Mouse (Mus musculus) cerebellum, adult 11-12 months (tissue): Measurements from ENCODE around the gene Tbx4.

Experiments
- DNase-seq: peaks from one replicate; pipeline ENCODE4 v3.0.0; 2022

Tbx4 gene

DNA sequence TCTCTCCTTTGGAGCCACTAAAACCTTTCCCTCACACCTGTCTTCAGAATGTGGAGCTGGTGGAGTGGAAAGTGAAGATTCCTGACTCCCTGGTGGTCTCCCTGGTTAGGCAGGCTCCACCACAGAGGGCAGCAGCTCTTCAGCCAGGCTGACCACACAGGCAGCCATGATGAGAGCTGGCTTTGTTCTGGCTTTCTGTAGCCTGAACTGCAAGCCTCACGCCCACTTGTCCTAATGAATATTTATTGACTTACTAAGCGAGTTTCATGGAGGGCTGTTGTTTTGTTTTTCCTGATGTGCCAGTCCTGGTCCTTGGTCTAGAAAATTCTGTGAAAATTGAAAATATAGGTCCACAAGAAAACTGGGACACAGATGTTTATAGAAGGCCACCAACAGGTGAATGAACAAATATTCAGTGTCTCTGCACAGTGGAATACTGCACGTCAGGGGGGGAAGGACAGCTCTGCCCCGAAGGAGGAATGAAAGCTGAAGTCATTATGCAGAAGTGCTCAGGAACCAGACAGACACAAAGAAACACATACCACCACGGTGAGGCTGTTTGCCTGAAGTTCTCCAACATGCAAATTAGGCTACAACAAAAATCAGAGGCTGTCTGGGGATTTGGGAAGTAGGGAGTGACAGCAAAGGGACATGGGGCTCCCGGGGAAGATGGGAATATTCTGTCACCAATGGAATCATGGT lies 28.1 kb upstream of the Tbx4 start:
- DNase-seq, result no peak

DNA sequence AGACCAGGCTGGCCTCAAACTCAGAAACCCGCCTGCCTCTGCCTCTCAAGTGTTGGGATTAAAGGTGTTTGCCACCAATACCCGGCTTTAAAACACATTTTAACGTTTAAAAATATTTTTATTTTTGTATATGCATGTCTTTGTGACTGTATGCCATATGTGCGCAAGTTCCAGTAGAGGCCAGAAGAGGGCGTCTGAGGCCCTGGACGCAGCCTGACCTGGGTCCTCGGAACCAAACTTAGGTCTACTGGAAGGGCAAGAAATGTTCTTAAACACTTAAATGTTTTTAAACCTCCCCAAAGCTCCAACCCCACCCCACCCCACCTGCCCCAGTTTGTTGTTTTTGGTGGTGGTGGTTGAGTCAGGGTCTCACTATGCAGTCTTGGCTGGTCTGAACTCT lies 21.9 kb upstream of the Tbx4 start:
- DNase-seq, result no peak

DNA sequence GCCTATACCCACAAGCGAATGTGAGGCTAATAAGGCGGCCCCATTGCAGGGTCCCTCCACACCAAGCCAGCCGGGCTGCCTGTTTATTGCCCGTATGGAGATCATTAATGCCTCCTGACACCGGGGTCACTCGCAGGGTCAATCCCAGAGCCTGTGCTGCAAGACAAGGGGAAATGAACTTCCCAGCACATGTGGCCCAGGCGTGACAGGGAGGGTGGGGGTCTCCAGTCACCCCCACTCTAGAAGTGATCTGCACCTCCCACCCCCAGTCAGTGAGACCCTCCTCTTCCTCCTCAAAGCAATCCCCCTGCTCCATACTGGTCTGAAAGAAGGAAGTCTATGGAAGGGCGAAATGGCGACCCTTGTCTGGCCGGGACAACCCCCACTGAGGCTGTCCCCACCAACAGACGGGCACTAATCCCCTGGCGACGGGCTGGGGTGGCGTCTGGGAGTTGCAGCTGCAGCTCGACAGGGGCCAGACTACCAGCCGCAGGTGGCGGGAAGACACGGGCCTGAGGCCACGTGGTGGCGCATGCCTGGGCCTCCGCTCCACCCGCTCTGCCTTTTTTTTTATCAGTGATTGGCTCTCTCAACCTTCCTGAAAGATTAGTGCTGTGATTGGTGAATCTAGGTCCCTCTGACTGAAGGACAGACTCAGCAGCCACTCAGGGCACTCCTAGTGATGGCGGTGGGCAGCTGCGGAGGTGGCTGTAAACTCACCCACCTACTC lies 10.0 kb upstream of the Tbx4 start:
- DNase-seq, result no peak

DNA sequence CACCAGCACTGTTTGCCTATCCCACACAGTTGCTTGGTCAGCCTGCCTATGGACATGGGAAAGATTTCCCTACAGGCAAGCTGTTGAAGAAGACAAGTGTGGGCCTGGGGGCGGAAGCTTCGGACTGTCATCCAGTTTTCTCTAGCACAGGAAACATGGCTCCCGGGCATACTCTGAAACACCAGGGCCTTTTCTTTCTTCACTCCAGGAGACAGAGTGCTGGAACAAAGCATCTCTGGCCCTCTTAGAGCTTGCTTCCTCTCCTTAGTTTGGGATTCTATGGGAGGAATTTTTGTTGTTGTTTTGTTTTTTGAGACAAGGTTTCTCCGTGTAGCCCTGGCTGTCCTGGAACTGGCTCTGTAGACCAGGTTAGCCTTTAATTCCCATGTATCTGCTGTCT lies 1.7 kb upstream of the Tbx4 start:
- no peak for DNase-seq

DNA sequence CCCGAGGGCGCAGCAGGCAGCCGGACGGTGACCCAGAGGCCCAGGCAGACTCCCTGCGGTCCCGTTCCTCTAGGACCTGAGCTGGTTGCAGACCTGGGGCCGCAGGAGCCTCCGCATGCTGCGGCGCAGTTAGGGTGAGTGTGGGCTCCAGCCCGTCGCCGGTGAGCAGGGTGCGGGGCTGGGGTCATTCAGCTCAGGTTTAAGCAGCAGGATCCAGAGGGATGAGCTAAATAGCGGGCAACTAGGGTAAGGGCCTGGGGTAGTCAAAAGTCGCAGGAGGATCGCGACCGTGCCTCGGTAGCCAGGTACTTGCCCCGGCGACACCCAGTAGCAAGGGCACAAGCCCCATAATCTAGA lies 185 bp downstream of the Tbx4 start:
- no peak for DNase-seq

DNA sequence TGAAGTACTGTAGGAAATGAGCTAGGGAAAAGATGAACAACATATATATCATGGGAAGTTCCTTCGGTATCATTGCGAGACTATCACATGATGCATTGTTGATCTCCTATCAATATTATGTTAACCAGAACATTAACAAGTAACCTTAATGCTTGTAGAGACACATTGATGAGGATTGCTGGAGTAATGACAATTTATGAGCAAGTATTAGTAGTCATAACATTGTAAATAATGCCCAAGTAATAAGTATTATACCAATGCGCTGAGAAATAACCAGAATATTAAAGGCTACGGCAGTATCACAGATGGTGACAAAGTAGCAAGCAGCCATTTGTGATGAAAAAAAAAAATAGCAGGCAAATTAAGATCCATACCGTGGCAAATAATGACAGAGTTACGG lies 1.1 kb downstream of the Tbx4 start:
- no peak for DNase-seq

DNA sequence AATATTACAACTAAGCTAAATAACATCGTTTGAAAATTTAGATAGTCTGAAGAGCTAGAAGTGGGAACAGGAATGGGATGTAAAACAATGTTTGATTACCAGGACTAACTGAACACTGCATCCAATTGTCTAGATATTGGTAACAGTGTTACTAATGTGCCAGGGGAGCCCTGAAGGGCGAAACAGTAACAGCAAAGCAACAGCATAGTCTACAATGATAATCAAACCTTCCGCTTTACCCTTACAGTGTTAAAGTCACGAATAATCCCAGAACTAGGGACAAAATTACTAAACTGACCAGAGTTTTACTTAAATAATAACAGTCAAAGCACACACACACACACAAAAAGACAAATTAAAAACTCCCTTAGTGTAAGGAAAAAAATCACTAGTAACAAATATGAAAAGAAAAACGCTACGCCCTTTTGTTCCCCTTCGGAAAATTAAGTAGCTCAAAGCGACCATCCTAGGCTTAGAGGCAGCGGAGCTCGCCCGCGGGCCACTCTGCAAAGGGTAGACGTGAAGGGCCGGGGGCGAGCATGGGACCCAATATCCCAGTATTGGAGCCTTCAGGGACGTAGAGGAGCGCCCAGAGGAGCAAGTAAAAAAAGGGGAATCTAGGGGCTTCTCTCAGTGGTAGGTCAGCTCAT lies 1.7 kb downstream of the Tbx4 start:
- no peak for DNase-seq

DNA sequence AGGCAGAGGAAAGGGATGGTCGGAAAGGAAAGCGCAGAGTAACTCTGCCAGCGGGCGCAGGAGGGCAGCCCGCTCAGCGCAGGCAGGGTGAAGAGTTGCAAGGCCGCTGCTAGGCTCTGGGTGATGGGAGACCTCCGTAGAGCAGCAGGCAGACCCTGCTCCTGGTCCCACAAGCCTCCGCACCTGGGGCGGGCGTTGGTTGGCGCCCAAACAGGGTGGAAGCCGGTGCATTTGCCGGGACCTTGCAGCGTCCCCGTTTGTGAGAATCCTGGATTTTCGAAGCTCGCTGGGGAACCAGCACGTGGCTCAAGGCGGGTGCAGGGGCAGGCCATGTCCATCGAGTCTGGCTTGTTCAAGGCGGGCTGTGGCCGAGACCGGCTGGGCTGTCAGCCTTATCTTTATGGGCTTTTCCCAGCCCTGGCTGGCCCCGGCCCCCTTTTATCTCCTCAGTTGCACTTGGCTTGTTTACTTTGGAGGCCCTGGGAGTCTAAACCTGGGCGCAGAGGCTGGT lies 2.3 kb downstream of the Tbx4 start:
- no peak for DNase-seq

DNA sequence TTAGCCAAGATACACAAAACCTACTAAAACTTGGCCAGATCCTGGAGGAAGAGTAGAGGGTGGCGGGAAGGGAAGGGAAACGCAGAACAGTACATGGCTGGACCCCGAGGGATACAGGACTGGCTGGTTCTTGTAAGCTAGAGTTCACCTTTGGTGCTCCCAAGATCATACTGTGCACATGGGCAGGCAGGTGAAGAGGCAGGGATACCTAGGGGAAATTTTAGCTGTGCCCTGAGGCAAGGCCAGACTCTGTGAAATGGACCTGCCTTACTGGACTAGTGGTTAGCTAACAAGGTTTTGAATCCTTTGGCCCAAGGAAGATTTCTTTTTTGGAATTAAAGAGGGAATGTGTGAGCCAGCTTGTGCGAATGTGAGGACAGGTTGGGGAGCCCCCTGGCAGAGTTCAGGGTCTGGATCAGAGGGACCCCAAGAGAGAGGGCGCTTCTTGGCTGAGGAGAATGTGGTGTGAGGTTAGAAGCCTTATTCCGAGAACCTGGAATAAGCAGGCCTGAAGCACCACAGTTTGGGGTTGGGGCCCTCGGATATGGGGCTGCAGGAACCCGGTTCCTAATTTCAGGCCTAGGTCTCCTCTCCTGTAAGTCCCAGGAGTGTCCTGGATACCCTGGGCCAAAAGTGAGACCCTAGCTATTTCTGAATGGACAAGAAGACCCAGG lies 3.0 kb downstream of the Tbx4 start:
- DNase-seq, result no peak

DNA sequence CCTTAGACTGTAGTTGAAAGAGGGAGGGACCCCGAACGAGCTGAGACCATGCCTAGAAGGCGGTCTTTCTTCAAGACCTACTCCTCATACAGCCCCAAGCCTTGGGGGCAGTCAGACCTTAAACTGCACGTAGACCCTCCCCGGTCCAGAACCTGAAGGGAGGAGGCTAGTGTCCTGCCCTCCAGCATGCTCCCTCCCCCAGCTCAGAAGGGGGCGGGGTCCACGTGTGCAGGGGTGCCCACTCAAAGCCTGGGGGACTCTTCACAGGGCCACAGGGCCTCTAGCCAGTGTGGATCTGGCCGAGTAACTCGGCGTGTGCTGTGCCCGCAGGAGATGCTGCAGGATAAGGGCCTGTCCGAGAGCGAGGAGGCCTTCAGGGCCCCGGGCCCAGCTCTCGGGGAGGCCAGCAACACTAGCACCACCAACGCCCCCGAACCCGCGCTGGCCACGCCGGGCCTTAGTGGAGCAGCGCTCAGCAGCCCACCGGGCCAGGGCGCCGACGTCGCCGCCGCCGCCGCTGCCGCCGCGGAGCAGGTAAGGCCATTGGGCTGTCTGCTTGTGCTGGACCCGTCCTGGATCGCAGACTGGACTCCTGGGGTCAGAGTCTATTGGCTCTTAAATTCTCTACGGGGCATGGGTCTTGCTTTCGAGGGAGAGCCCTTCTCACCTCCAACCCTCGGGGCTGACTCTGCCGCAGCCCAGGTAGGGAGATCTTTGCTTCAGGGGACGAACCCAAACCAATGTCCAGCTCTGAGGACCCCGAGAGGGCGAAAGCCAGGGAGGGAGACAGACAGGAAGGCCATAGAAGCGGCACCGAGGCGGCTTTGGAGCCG lies 3.7 kb downstream of the Tbx4 start:
- DNase-seq, result no peak

DNA sequence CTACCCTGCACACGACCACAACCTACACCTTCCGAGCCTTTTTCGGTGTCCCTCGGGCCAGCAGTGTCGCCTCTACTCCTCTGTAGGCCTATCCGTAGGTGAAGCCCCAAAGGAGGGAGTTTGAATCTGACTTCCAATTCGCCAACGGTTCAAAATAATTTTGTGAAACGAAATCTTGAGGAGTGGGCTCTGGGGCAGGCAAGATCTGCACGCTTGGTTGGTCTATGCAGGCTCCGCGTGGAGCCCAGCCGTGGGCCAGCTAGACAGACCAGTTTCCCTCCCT lies 4.3 kb downstream of the Tbx4 start:
- no peak for DNase-seq

DNA sequence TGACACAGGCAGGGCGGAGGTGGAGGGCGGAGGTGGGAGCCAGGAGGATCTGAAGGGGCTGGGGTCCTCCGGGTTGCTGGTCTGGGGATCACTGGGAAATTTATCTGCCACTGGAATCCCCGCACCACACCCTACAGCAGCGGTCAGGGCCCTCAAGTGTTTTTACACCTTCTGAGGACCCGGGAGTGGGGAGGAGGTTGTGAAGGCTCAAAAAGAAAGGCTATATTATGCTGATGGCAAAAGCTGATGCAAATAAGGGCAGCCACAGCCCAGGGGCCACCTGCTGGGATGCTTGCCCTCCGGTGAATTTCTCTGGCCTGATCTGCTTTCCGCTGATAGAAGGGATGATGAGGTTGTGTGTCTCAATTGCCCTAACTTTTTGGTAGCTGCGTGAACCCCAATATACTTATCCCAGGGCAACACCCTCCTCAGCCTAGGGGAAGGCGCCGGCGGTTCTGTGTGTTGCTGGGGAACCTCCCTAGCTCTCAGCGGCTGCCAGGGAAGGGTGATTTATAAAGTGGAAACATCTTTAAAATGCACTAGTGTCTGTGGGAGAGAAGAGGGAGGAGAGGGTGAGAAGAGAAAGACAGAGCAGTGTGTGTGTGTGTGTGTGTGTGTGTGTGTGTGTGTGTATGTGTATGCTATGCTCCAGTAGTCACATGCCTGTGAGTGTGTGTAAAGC lies 4.9 kb downstream of the Tbx4 start:
- no peak for DNase-seq

DNA sequence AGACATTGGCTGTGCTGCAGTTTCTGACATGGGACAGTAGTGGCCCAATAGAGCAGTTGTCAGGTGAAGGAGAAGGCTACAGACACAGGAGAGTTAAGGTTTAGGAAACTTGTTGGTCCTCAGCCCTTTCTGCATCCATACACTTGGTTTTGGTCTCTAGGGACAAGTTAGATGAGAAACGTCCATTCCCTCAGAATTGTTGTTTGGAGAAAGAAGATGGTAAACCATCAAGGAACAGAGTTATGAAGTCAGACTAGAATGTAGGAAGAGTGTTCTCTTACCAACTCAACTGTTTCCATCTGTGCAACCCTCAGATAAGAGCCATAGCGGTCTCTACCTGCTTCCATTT lies 5.4 kb downstream of the Tbx4 start:
- no peak for DNase-seq

DNA sequence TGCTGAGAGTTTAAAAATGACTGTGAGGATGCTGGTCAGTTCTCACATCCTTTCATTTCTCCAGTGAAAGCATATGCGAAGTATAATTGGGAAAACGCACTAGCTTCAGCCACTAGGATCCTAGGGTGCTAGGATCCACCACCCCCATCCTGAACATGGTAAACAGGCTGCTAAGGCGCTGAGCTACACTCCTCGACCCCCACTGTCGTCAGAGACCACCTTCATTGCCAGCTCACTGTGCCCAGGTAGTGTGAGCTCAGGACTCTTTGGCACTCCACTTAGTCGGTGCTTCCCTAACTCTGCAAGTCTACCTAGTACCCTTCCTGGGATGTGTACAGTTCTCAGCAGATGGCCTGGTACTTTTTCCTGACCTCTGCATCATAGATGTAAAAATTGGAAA lies 6.5 kb downstream of the Tbx4 start:
- no peak for DNase-seq

DNA sequence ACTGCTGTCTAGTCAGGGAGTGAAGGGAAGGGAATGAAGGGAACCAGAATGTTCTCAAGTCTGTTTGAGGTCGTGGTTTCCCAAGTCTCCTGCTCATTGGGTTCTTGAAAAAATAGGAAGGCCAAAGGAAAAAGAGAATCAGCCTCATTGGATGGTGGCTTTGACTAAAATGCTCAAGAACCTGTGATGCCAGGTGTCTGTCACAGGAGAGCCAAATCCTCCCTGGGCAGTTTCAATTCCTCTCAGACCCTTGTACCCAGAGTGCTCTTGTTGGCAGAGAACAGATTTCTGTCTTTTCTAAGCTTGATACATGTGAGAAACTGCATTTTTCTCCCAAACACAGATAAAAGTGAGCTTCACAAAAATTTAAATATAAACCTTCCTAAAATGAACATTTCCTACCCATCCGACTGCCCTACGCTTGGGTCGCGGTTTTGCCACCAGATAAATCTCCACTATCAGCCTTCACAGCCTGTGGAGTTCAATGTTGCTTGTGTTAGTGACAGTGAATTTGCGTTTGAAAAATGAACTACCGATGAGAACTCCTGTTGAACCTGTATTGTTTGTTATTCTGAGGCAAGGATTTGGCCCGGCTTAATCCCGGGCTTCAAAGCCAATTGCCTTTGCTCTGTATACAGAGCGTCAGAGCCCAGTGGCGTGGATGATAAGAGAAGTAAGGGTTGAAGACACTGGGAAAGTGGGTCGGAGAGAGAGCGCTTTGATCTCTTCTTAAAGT lies 7.3 kb downstream of the Tbx4 start:
- DNase-seq, result no peak

DNA sequence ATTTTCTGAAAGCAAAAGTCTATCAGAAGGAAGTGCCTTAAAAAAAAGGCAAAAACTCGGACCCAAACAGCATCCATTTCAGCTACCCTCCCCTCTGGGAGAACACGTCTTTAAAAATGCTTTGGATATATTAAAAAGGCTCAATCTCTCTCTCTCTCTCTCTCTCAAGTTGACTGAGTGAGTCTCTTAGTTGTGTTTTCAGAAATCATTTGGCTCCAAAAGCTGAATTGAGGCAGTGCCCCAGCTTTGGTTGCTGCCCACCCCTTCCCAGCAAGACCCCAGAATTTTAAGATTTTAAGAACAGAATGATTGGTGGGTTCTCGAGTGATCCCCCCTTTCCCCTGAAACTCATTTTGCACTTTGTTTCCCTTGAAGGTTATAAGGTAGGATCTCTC lies 7.9 kb downstream of the Tbx4 start:
- no peak for DNase-seq

DNA sequence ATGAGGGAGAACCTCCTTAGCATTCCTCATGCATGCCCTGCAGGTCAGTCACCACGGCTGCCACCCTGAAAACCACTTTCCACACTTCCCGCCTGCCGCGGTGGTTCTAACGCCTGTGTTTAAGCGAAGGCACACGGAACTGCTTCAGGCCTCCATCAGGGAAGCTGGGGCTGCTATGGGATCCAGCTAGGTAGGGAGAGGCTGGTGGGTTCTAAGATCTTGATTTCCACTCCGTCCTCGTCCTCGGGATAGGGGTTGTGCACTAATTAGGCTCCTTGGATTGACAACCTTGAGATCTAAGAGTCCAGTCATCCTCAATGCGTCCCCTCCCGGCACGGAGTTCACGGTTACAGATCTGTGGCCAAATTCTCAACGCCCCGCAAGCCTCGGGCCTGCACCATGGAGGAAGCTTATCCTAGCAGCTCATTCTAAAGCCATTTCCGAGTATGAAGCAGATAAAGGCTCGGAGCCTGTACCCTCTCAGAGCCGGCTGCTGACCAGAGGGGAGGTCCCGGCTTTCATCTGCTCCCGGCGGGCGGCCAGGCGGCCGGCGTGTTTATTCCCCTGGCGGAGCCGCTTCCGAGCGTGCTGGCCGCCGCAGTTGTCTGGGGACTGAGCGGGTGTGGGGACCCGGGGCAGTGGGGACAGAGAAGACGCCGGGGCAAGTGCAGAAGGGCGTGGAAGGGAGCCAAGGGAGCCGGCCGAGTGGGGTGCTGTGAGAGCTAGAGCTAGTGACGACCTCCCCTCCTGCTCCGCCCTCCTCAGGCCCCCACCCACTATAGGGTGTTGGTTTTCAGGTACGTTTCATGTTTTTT lies 8.7 kb downstream of the Tbx4 start:
- no peak for DNase-seq

DNA sequence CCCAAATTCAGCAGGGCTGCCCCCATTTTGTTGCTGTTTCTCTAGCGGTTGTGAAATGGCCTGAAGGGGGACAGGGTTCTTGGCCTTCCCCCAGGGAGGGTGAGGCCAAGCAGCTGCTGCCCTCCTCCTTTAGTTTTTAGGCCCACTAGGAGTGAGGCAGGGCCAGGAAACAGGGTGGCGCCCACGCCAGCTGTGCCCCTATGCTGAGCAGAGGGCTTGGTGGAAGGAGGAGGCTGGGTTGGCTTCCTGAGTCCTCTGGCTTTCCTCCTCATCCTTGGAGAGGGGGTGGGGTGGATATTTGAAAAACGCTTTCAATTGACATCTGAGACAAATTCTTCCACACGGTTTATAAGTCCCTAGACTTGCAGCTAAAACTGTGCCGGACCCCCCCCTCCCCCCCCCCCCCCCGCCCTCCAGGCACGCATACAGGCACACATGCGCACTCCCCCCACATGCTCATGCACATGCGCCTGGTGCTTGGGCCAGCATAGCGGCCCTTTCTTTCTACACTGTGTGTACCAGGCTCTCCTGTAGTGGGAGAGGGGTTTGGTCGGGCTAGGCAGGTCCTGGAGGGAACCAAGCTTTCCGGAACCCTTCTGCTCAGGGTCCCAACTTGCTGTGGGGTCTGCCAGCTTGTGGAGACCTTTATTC lies 10.2 kb downstream of the Tbx4 start:
- DNase-seq, result no peak

DNA sequence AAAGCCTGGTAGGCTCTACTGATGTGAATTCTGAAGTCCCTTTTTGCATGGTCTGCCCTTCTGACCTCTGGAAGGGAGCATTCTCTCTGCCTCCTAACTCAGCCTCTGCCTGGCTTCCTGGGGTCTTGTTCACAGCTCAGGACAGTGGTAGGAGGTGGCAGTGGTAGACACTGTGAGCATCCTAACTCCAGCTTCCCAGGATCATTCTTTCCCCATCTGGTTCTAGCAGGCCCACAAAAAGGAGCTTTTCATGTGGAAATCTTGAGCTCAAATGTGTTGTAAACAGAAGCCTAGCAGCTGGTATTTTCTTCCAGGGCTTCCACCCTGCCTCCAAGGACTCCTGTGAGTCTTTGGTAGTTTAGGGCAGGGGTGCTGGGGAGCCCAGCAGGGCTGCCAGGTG lies 14.1 kb downstream of the Tbx4 start:
- no peak for DNase-seq

DNA sequence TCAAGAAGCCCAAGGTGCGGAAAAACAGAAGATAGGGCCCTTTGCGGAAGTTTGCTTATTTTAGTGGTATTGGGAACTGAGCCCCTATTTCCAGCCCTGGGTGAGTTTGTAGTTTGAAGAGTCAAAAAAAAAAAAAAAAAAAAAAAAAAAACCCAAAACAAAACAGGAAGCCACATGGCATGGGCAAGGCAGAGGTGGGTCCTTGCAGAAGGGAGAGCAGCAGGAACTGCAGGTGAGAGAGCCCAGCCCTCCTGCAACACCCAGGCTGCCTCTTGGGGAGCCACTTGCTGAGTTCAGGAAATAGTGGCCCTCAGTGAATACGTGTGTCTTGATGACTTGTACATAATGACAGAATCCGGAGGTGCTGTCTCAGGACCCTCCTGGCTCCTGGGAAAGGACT lies 23.3 kb downstream of the Tbx4 start:
- DNase-seq, result no peak
